Mouse (Mus musculus): ENCODE data around the gene Tspan10.

GRCm38 (mm10) chr11:120447179-120447578 is 4.7 kb downstream of the Tspan10 start:
- TF ChIP-seq CTCF (IDR thresholded peaks at IDR 0.05) = no peak
- TF ChIP-seq EP300 (IDR thresholded peaks at IDR 0.05) = no peak
